Mouse (Mus musculus) midbrain, embryonic 16.5 days (tissue): Measurements from ENCODE around the gene Poll. TPM values are rescaled to one million over a fixed set of nuclear protein-coding genes. Genes with fewer than 3 reads are reported as not detected.
"Not testable (repeated sequence)": the region's sequence is repeated elsewhere in the genome, so short reads cannot be mapped to it uniquely, and the experiment has no call there.

Experiments
- ATAC-seq: fragments of 200-750 bp; cut with Nextera tagmentation; 2 replicates; pipeline ENCODE4 v1.8.0; 2017; ENCODE audit warnings: moderate TSS enrichment
- H3K27ac ChIP-seq: fragments of 300-500 bp; sonication (generic); 2 replicates; pipeline ENCODE4 v1.5.1; 2014; ENCODE audit warnings: mild to moderate bottlenecking, low read length, mixed read lengths
- H3K27me3 ChIP-seq: fragments of 300-500 bp; sonication (generic); 2 replicates; pipeline ENCODE4 v1.6.1; 2014; ENCODE audit warnings: low read depth, low read length, mixed read lengths; ENCODE audit not compliant: control insufficient read depth, insufficient read depth
- H3K36me3 ChIP-seq: fragments of 300-500 bp; sonication (generic); 2 replicates; pipeline ENCODE4 v1.6.1; 2014; ENCODE audit warnings: mild to moderate bottlenecking, low read length, moderate library complexity, mixed read lengths; ENCODE audit not compliant: control insufficient read depth, insufficient read depth
- H3K4me1 ChIP-seq: fragments of 300-500 bp; sonication (generic); 2 replicates; pipeline ENCODE4 v1.6.1; 2014; ENCODE audit warnings: mild to moderate bottlenecking, low read length, mixed read lengths; ENCODE audit not compliant: control insufficient read depth, insufficient read depth
- H3K4me2 ChIP-seq: fragments of 300-500 bp; sonication (generic); 2 replicates; pipeline ENCODE4 v1.6.1; 2014; ENCODE audit warnings: mild to moderate bottlenecking, low read length, mixed read lengths
- H3K4me3 ChIP-seq: fragments of 300-500 bp; sonication (generic); 2 replicates; pipeline ENCODE4 v1.5.1; 2014; ENCODE audit warnings: low read depth, mild to moderate bottlenecking, low read length, moderate library complexity, mixed read lengths
- H3K9ac ChIP-seq: fragments of 300-500 bp; sonication (generic); 2 replicates; pipeline ENCODE4 v1.6.1; 2014; ENCODE audit warnings: low read depth, low read length, mixed read lengths
- H3K9me3 ChIP-seq: fragments of 300-500 bp; sonication (generic); replicated peaks from 2 replicates; pipeline ENCODE4 v1.6.1; 2014; ENCODE audit warnings: mild to moderate bottlenecking, low read length, mixed read lengths; ENCODE audit not compliant: control insufficient read depth, poor library complexity, severe bottlenecking
- WGBS: fragments of 180-500 bp; shearing (Covaris S2); extraction: QIAGEN DNeasy Blood & Tissue Kit; methylation state at CpG from one replicate; pipeline ENCODE4 v1.1.7; 2014; 5-methylcytosine and 5-hydroxymethylcytosine counted together
- polyA plus RNA-seq: library from polyadenylated mRNA; unstranded; fragments of >200 nt; fragmentation: Nextera tagmentation; extraction: Ambion mirVana; gene quantifications from 2 replicates; pipeline ENCODE4 v1.2.1, GENCODE M21; 2015

Gene Poll
- polyA plus RNA-seq, 1 experiment from 2014 or later: 12.7 TPM

DNA sequence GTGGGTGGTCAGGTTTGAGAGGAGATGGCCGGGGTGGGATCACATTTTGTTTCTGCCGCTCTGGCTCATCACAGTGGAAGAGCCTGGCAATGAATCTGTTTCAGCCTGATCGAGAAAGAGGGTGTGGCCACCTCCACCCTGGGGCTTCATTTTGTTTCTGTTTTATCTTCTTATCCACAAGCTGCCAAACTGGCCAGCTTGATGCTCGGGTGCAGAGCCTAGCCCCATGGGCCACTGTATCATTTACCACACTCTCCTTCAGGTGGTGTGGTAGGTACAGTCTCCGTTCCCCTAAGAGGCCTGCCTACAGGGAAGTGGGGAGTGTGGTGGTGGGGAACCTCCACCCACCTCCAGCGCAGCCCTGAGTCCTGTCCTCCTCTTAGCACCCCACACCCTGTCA, 12.7 kb upstream of the Poll start:
- 76% methylated on average over 6 of the region's 6 CpGs for WGBS
- no peak overlapping the region for H3K4me3 ChIP-seq
- H3K27ac ChIP-seq: no peak overlapping the region
- peaks cover 19% of the 10 kb centered on the region for H3K27me3 ChIP-seq
- no peaks in the 10 kb centered on the region for H3K9me3 ChIP-seq
- no peaks in the 10 kb centered on the region; the same call in 1 of the 2 replicates for H3K4me1 ChIP-seq
- H3K9ac ChIP-seq: no peak overlapping the region
- no peak overlapping the region for H3K4me2 ChIP-seq
- peaks cover 8% of the 10 kb centered on the region; the same call in 1 of the 2 replicates for H3K36me3 ChIP-seq
- no peak for ATAC-seq

DNA sequence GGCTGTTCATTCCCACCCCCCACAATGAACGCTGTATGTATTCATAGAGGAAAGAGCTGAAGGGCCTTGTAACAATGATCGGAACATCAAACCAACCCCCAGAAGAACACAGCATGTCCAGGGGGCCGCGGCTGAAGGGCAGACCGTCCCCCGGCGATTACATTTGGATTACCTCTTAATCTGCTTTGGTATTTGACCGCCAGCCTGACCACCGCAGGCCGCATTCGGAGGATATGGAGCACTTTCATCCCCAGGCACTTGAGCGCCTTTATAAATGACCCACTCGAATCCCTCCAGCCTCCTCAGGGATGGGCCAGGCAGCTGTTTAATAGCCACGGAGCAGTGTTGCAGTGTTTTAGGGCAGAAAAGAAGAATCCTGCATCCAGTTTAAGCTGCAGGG, 7.0 kb upstream of the Poll start:
- no peak for ATAC-seq
- WGBS: 13% methylated on average over 14 of the region's 14 CpGs

DNA sequence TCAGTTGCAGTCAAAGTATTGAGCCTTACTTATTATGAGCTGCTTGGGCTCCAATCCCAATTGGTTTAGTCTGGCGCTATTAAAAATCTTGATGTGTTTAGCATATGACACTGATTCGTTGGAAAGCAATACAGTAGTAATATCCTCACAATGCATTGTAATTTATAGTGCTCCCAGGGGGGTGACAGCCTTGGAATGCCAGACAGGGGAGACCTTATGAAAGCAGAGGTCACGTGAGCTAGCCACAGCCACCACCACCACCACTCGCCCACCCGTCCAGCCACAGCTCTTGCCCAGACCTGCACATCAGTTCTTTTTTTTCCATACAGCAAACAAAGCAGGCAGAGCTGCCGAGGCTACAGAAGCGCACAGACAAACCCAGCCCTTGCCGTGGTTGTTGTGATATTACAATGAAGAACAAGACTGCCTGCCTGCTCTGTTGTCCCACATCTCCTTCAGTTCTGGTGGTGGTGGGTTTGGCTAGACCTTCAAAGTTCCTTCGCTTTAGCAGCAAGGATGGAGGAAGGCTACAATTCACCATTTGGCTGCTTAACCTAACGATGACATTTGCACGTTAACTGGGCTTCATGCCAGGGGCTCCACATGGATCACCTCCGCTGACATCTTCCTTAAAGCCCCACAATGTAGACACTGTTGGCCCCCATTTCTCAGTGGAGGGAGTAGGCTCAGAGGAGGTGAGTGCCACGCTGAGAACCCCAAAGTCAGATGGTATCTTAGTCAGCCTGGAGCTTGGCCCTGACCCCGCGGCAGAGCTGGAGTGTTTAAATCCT, 5.8 kb upstream of the Poll start:
- no peak for ATAC-seq
- H3K9me3 ChIP-seq: no peaks in the 10 kb centered on the region
- H3K9ac ChIP-seq: no peak overlapping the region
- H3K4me2 ChIP-seq: no peak overlapping the region
- peaks cover 34% of the 10 kb centered on the region for H3K27me3 ChIP-seq
- no peak overlapping the region for H3K27ac ChIP-seq
- no peak overlapping the region for H3K4me3 ChIP-seq
- H3K36me3 ChIP-seq: no peaks in the 10 kb centered on the region
- peaks cover 6% of the 10 kb centered on the region; the same call in 1 of the 2 replicates for H3K4me1 ChIP-seq
- 52% methylated on average over 15 of the region's 15 CpGs for WGBS

More for the DNA sequence above, 7.0 kb upstream of the Poll start:
- no peak overlapping the region for H3K27ac ChIP-seq
- H3K36me3 ChIP-seq: peaks cover 3% of the 10 kb centered on the region; the same call in 1 of the 2 replicates
- H3K27me3 ChIP-seq: peaks cover 41% of the 10 kb centered on the region
- no peak overlapping the region for H3K4me3 ChIP-seq
- H3K4me2 ChIP-seq: no peak overlapping the region
- H3K4me1 ChIP-seq: 0 out of 2 replicates have a peak, but pooled peaks cover 2% of the 10 kb centered on the region
- no peaks in the 10 kb centered on the region for H3K9me3 ChIP-seq
- no peak overlapping the region for H3K9ac ChIP-seq

DNA sequence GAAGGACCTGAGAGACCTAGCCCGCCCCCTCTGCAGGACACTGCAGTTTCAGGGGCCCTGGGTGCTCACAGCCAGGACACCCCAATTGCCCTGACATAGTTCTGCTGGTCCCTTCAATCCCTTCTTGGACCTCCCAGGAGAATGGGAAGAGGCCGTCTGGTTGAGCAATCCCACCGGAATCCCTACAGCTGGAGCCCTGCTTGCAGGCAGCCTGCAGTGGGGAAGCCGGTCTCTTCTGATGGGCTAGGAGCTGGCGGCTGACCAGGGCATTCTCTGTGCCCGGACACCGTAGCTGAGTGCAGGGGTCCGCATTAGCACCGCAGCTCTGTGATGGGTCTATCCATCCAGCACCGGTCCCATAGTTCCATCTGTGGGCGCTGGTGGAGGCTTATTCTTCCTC, 6.2 kb downstream of the Poll start:
- ATAC-seq: no peak
- no peak overlapping the region for H3K4me2 ChIP-seq
- H3K27ac ChIP-seq: no peak overlapping the region
- no peaks in the 10 kb centered on the region for H3K9me3 ChIP-seq
- 97% methylated on average over 11 of the region's 11 CpGs for WGBS
- no peaks in the 10 kb centered on the region for H3K4me1 ChIP-seq
- no peak overlapping the region for H3K9ac ChIP-seq
- no peaks in the 10 kb centered on the region for H3K36me3 ChIP-seq
- H3K27me3 ChIP-seq: peaks cover 10% of the 10 kb centered on the region
- H3K4me3 ChIP-seq: no peak overlapping the region

DNA sequence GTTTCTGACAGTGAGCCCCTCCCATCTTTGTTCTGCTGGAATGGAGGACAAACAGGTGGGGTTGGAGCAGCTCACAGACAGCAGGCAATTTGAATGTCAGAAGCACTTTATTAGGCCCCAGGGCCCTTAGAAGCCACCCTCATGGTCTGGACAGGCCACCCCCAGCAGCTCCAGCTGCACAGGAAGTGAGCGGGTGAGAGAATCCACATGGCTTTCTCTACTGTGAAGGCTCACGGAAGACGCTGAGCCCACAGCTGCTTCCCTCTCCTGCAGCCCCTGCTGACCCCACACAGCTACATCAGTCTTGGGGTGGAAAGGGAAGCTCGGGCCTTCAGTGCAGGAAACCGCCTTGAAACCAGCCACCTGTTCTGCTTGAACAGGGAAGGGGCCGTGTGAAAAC, 8.1 kb downstream of the Poll start:
- H3K4me2 ChIP-seq: no peak overlapping the region
- H3K4me1 ChIP-seq: 0 out of 2 replicates have a peak, but pooled peaks cover 2% of the 10 kb centered on the region
- WGBS: 86% methylated on average over 6 of the region's 6 CpGs
- no peak overlapping the region for H3K4me3 ChIP-seq
- H3K27ac ChIP-seq: no peak overlapping the region
- peaks cover 10% of the 10 kb centered on the region for H3K27me3 ChIP-seq
- H3K36me3 ChIP-seq: no peaks in the 10 kb centered on the region
- no peaks in the 10 kb centered on the region for H3K9me3 ChIP-seq
- ATAC-seq: no peak
- no peak overlapping the region for H3K9ac ChIP-seq

DNA sequence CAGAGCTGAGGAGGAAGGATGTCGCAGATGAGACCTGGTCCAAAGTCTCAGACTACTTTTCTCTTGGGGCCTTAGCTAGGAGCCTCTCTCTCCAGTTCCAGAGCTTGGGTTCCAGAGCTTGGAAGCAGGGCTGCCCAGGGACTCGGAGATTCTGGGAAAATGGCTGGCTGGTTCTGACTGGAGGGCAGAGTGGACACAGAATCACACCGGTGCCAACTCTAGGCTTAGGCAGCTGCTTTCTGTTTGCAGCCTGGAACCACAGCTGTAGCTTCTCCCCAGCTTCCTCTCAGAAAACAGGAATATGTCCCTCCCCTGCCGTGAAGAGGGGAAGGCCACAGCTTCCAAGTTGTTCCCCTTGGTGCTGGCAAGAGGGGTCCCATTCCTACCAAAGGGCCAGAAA, 10.4 kb downstream of the Poll start:
- H3K4me1 ChIP-seq: 0 out of 2 replicates have a peak, but pooled peaks cover 2% of the 10 kb centered on the region
- H3K36me3 ChIP-seq: no peaks in the 10 kb centered on the region
- H3K9me3 ChIP-seq: no peaks in the 10 kb centered on the region
- peaks cover 25% of the 10 kb centered on the region for H3K27me3 ChIP-seq
- ATAC-seq: no peak
- H3K4me3 ChIP-seq: no peak overlapping the region
- no peak overlapping the region for H3K27ac ChIP-seq
- no peak overlapping the region for H3K4me2 ChIP-seq
- no peak overlapping the region for H3K9ac ChIP-seq
- WGBS: 87% methylated on average over 4 of the region's 4 CpGs

DNA sequence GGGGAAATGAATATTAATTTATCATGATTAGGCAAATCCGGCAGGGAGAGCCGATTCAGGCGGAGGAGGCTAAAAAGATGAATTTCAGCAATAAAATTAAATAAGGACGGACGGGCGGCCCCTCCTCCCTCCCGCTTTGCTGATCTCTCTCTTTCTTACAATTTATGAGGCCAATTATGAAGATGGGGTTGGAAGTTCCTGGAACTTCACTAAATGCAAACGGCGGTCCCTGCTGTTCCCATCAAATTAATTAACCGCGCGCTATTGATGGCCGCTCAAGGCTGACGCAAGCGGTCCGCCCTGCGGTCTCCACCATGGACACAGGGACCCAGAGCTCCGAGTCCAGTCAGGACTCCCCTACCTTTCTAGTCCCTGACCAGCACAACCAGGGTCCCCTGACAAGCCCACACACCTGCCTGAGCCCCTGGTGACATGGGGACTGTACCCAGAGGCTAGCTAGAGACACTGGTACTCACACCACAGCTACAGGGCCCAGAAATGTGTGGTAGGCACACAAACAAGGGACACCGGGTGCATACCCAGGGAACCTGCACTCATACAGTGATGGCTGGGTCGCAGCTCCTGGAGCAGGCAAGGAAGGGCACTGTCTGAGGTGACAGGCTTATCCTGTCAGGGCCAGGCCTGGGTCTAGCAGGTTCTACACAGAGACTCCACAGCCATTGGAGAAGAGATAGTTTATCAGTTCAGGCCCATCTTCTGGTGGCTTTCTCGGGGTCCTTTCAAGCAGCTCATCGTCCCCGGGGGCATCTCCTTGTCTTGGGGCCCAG, 11.0 kb downstream of the Poll start:
- Histone ChIP-seq H3K4me3 (no peak overlapping the region), H3K9me3 (no peaks in the 10 kb centered on the region), H3K9ac (no peak overlapping the region), H3K4me2 (0 out of 2 replicates have a peak overlapping the region, but pooled peaks have one; percentile 1), H3K36me3 (no peaks in the 10 kb centered on the region), H3K27ac (no peak overlapping the region), H3K4me1 (peaks cover 2% of the 10 kb centered on the region; the same call in 1 of the 2 replicates), H3K27me3 (peaks cover 25% of the 10 kb centered on the region)
- WGBS: 60% methylated on average over 23 of the region's 23 CpGs
- no peak for ATAC-seq

DNA sequence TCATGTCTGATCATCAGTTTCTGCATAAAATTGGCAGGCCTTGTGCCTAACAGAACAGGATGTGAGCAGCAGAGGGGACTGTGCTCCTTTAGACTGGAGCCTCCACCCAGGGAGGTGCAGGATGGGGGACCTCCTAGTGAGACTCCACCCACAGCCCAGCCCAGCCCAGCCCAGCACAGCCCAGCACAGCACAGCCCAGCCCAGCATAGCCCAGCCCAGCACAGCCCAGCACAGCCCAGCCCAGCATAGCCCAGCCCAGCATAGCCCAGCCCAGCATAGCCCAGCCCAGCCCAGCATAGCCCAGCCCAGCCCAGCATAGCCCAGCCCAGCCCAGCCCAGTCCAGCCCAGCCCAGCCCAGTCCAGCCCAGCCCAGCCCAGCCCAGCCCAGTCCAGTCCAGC, 12.1 kb downstream of the Poll start:
- H3K4me2 ChIP-seq, H3K9me3 ChIP-seq, H3K27ac ChIP-seq, ATAC-seq, H3K4me1 ChIP-seq, H3K4me3 ChIP-seq, H3K36me3 ChIP-seq, H3K9ac ChIP-seq: not testable (repeated sequence)
- H3K27me3 ChIP-seq: peaks cover 32% of the 10 kb centered on the region

DNA sequence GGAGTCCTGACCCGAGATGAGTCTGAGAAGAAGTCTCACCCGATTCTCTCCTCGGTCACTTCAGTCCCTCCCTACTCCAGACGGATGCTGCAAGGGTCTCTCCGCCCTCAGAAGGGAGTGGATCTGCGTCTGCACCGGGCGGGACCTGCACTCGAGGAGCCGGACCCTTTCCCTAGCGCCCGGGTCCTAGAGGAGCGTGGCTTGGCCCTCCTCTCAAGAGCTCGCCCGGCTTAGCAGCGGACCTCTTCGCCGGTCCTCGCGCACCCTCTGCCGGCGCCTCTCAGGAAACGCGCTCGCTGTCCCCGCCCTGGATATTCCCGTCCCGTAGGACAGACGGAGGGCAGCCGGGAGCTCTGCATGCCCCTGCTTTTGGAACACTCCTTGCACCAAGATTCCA, 15.4 kb downstream of the Poll start:
- no peaks in the 10 kb centered on the region for H3K36me3 ChIP-seq
- H3K27ac ChIP-seq: no peak overlapping the region
- peak overlapping the region; percentile 54 for H3K9ac ChIP-seq
- WGBS: under 1% methylated on average over 30 of the region's 30 CpGs
- H3K4me1 ChIP-seq: peaks cover 10% of the 10 kb centered on the region
- peak; percentile 69 for ATAC-seq
- peaks cover 40% of the 10 kb centered on the region for H3K27me3 ChIP-seq
- H3K4me3 ChIP-seq: peak overlapping the region; percentile 34
- H3K4me2 ChIP-seq: peak overlapping the region; percentile 82
- no peaks in the 10 kb centered on the region for H3K9me3 ChIP-seq
